Mouse (Mus musculus) heart, adult 2 months (tissue): ENCODE results near the gene Sec14l3. TPM values are rescaled to one million over a fixed set of nuclear protein-coding genes. Genes with fewer than 3 reads are reported as not detected.
A peak's percentile ranks its signal among the peaks of the same experiment; 100 is the strongest.

ENCODE experiments used
- DNase-seq, 2 experiments: peaks; one replicate each; pipeline ENCODE4 v3.0.0; 2021
- H3K27ac ChIP-seq: fragments of 200-600 bp; 2 replicates; pipeline ENCODE4 v1.8.1; 2022
- H3K27me3 ChIP-seq: fragments of 200-500 bp; 2 replicates; pipeline ENCODE4 v1.6.1; 2012; ENCODE audit warnings: mild to moderate bottlenecking, low read length, inconsistent platforms, mixed read lengths; ENCODE audit not compliant: control insufficient read depth, insufficient read depth
- H3K36me3 ChIP-seq: fragments of 200-500 bp; 2 replicates; pipeline ENCODE4 v1.6.1; 2012; ENCODE audit warnings: low read length, inconsistent platforms; ENCODE audit not compliant: control insufficient read depth, insufficient read depth
- H3K4me1 ChIP-seq: fragments of 200-500 bp; 2 replicates; pipeline ENCODE4 v1.6.1; 2011; ENCODE audit warnings: low read length; ENCODE audit not compliant: control insufficient read depth, insufficient read depth
- H3K4me3 ChIP-seq: fragments of 200-600 bp; 2 replicates; pipeline ENCODE4 v1.8.1; 2022
- H3K79me2 ChIP-seq: fragments of 200-500 bp; replicated peaks from 2 replicates; pipeline ENCODE4 v1.6.1; 2012; ENCODE audit warnings: mild to moderate bottlenecking, inconsistent platforms, low read length, moderate library complexity, mixed read lengths; ENCODE audit not compliant: control insufficient read depth, insufficient read depth
- H3K9ac ChIP-seq: fragments of 200-500 bp; 2 replicates; pipeline ENCODE4 v1.6.1; 2012; ENCODE audit warnings: low read depth, mild to moderate bottlenecking, control low read depth, inconsistent platforms, low read length, mixed read lengths
- CTCF ChIP-seq: fragments of 200-600 bp; IDR thresholded peaks from 2 replicates; pipeline ENCODE4 v1.8.1; 2022; ENCODE audit warnings: antibody characterized with exemption, mild to moderate bottlenecking, moderate library complexity
- EP300 ChIP-seq: fragments of 200-500 bp; IDR thresholded peaks from 2 replicates; pipeline ENCODE4 v1.6.1; 2011; ENCODE audit warnings: low read depth, low read length, control low read depth; ENCODE audit not compliant: insufficient read depth
- POLR2A ChIP-seq: fragments of 200-500 bp; IDR thresholded peaks from 2 replicates; pipeline ENCODE4 v1.6.1; 2011; ENCODE audit warnings: mild to moderate bottlenecking, low read depth, low read length, control low read depth; ENCODE audit not compliant: insufficient read depth
- WGBS: fragments of 180-500 bp; shearing (Covaris S2); methylation state at CpG from one replicate; pipeline ENCODE4 v1.1.7; 2018; 5-methylcytosine and 5-hydroxymethylcytosine counted together
- intact Hi-C: fragments of 180-260 bp; cut with DNase I; formaldehyde crosslinking; loops from one replicate; pipeline ENCODE4 v1.15.1; 2025
- polyA plus RNA-seq: library from polyadenylated mRNA; depleted of rRNA; stranded (reverse); fragments of >200 nt; gene quantifications from 2 replicates; pipeline ENCODE4 v1.2.3, GENCODE M21; 2012
- total RNA-seq, 2 experiments: library from RNA; stranded (reverse); gene quantifications; 2 replicates each; pipeline ENCODE4 v1.2.3; 2021

Gene Sec14l3
- total and polyA plus RNA-seq, 3 experiments, result 15.0 TPM; not detected in 2

DNA sequence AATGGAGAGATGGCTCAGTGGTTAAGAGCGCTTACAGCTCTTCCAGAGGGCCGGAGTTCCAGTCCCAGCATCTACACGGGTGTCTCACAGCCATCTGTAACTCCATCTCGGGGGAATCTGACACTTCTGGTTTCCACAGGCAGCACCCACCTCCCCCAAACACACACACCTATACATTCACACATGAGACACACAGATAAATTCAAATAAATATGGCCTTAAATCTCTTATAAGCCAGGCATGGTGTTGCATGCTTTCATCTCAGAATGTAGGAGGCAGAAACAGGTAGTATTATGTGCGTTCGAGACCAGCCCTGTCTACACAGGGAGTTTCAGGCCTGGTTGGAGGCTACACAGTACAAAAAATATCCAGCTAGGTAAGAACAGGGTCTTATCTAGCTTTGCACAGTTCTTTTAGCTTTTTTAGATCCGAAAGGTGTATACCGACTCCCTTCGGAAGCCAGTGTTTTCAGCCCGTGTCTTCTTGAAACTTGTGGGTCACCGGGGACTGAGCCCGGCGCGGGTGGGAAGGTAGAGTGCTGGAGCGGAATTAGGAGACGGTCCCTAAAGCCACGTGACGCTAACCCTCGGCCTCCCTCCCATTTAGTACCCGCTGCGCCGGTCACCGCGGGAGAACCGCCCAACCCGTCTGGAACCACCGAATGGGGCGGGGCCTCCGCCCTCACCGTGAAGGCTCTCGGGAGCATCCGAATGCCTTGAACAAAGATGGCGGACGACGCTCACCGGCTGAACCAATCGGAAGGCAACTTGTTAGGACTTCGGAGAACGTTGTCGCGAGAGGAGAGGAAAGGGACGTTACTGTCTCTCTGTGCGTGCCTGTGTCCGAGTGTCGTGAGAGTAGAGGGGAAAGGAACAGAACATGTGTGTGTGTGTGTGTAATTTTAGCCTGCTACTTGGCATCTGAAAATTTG, 31.7 kb downstream of the Sec14l3 start:
- peak overlapping the region; percentile 95 for H3K27ac ChIP-seq
- intact Hi-C loops, result loop anchor here (1.0 to 5.0 kb wide), 2 partner anchors 122 to 1001 kb away; partner anchors contain the start of genes Castor1, Ewsr1 and Rhbdd3
- H3K9ac ChIP-seq, result peak overlapping the region; percentile 72
- H3K36me3 ChIP-seq, result no peaks in the 10 kb centered on the region
- DNase-seq, result peak; percentile 97 to 99
- peak overlapping the region; percentile 56 for H3K4me3 ChIP-seq
- H3K4me1 ChIP-seq, result peaks cover 4% of the 10 kb centered on the region
- WGBS, result 3% methylated on average over 45 of the region's 45 CpGs
- H3K27me3 ChIP-seq, result no peaks in the 10 kb centered on the region
- TF ChIP-seq POLR2A, result peak; percentile 100
- peak; percentile 91 for TF ChIP-seq EP300
- TF ChIP-seq CTCF, result no peak
- H3K79me2 ChIP-seq, result no peaks in the 10 kb centered on the region

DNA sequence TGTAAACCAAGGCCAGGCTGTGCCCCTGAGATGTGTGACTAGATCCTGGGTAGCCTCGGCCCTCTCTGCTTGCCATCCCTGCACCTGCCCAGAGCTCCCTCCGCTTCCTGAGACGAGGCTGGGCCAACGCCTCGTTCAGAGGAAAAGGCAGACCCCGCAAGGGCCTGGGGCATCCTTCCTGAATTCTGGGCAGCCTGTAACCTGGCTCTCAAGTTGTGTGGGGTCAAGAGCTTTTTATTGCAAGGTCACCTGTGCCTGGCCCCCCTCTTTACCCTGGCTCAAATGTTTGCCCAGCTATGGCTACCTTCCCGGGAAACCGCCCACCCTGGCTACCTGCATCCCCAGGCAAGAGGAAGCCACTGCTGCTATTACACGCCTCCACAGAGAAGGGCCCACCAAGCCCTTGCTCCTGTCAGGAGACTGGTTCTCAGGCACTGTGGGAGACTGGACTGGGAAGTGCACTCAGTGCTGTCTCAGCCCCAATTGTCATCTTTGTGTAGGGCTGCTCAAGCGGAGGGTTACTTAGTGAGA, 32.5 kb downstream of the Sec14l3 start:
- DNase-seq, result peak in 1 of 2 experiments; percentile 44
- H3K36me3 ChIP-seq, result no peaks in the 10 kb centered on the region
- no peaks in the 10 kb centered on the region for H3K27me3 ChIP-seq
- TF ChIP-seq EP300 (no peak), POLR2A (no peak), CTCF (no peak)
- 40% methylated on average over 10 of the region's 10 CpGs for WGBS
- H3K4me1 ChIP-seq, result peaks cover 4% of the 10 kb centered on the region
- peak overlapping the region; percentile 95 for H3K27ac ChIP-seq
- intact Hi-C loops, result loop anchor here (5.0 kb wide), 1 partner anchor 1000 kb away; the partner anchor contains the start of genes Ewsr1 and Rhbdd3
- H3K4me3 ChIP-seq, result peak overlapping the region; percentile 56
- H3K79me2 ChIP-seq, result no peaks in the 10 kb centered on the region
- peak overlapping the region; percentile 72 for H3K9ac ChIP-seq

DNA sequence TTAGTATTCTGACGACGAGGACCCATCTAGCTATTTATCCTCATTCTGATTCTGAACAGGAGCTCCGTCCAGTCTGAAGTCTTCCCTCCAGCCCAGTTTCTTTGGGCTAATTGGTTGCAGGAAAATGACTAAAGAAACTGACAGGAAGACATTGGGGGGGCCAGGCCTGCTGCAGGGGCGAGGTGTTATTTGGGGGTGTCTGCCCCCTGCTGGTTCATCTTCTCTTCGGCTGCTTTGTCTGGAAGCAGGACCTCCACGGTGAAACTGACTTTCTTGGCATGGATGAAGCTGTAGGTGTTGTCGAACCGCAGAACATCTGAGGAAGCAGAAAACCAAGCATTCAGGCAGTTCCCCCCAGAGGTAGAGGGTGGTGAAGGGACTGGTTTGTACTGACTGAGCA, 33.5 kb downstream of the Sec14l3 start:
- TF ChIP-seq POLR2A (no peak), EP300 (no peak), CTCF (peak; percentile 20; the same call in 1 of the 2 replicates)
- Histone ChIP-seq H3K27ac (no peak overlapping the region), H3K9ac (no peak overlapping the region), H3K36me3 (no peaks in the 10 kb centered on the region), H3K27me3 (no peaks in the 10 kb centered on the region), H3K4me1 (peaks cover 4% of the 10 kb centered on the region), H3K79me2 (no peaks in the 10 kb centered on the region), H3K4me3 (no peak overlapping the region)
- intact Hi-C loops, result loop anchor here (5.0 kb wide), 1 partner anchor 999 kb away; the partner anchor contains the start of genes Ewsr1 and Rhbdd3
- WGBS, result 62% methylated on average over 8 of the region's 8 CpGs
- DNase-seq, result no peak

DNA sequence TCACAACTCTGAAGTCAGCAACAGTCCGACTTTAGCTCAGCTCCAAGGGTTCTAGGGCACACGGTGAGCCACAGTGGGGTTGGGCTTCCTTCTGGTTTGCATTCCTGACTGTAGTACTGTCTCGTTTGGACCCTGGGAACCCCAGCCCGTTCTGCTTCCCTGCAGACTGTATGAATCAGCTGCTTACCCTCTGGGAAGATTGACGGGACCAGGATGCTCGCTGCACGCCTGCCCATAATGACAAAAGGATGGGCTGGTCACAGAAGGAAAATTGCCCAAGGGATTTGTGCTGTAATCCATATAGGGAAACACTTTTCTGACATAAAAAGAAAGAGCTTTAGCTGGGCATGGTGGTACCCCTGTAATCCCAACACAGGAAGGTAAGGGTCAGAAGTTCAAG, 34.2 kb downstream of the Sec14l3 start:
- WGBS, result 67% methylated on average over 7 of the region's 7 CpGs
- TF ChIP-seq POLR2A, result no peak
- no peak for TF ChIP-seq CTCF
- no peak for TF ChIP-seq EP300
- intact Hi-C loops, result loop anchor here (5.0 kb wide), 1 partner anchor 998 kb away; the partner anchor contains the start of genes Ewsr1 and Rhbdd3

DNA sequence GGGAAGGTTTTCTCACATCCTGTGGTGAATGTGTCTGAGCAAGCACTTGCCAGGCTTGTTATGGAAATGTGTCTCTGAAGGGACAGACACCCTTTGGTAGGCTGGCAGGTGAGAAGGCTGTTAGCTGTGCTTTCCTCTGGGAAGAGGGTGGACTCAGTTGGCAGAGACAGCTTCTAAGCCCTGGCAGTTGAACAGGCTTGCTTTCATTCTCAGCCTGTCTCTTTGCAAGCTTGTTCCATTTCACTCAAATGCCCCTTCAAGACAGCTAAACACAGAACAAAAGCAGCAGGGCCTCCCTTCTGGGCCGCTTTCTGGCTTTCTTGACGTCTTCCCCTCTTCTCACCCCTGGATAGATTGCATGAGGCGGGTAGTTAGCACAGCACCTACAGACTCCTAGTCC, 34.8 kb downstream of the Sec14l3 start:
- H3K4me1 ChIP-seq, result peaks cover 1% of the 10 kb centered on the region; the same call in 1 of the 2 replicates
- TF ChIP-seq POLR2A (no peak), CTCF (no peak), EP300 (no peak)
- intact Hi-C loops, result loop anchor here (5.0 kb wide), 1 partner anchor 998 kb away; the partner anchor contains the start of genes Ewsr1 and Rhbdd3
- no peak overlapping the region for H3K27ac ChIP-seq
- H3K4me3 ChIP-seq, result no peak overlapping the region
- H3K9ac ChIP-seq, result no peak overlapping the region
- H3K27me3 ChIP-seq, result no peaks in the 10 kb centered on the region
- H3K79me2 ChIP-seq, result no peaks in the 10 kb centered on the region
- 84% methylated on average over 3 of the region's 3 CpGs for WGBS
- no peak for DNase-seq
- H3K36me3 ChIP-seq, result no peaks in the 10 kb centered on the region

More for the DNA sequence above, 34.2 kb downstream of the Sec14l3 start:
- Histone ChIP-seq H3K27me3 (no peaks in the 10 kb centered on the region), H3K4me1 (peaks cover 4% of the 10 kb centered on the region), H3K36me3 (no peaks in the 10 kb centered on the region), H3K27ac (no peak overlapping the region), H3K9ac (no peak overlapping the region), H3K4me3 (no peak overlapping the region), H3K79me2 (no peaks in the 10 kb centered on the region)
- DNase-seq, result no peak

DNA sequence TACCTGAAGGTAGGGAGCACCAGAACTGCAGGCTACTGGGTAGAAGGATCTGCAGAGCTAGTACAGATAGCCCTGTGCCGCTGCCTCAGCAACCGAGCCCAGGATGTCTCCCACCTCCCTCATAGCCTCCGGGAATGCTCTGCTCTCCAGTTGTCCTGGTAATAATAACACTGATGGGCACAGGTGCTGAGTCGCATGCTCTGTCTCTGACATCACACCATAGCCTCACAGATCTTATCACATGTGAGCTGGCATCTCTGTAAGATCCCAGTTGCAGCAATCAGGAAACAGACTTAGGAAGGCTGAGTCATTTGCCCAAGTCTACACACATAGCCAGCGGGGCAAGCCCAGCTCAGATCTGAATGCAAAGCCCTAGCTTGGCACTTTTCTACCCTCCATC, 37.2 kb downstream of the Sec14l3 start:
- 66% methylated on average over 5 of the region's 5 CpGs for WGBS
- DNase-seq, result no peak
- no peaks in the 10 kb centered on the region for H3K36me3 ChIP-seq
- no peak overlapping the region for H3K9ac ChIP-seq
- H3K27me3 ChIP-seq, result no peaks in the 10 kb centered on the region
- no peak for TF ChIP-seq EP300
- TF ChIP-seq POLR2A, result no peak
- no peak for TF ChIP-seq CTCF
- intact Hi-C loops, result no loop called here
- H3K4me3 ChIP-seq, result no peak overlapping the region
- H3K79me2 ChIP-seq, result no peaks in the 10 kb centered on the region
- no peaks in the 10 kb centered on the region for H3K4me1 ChIP-seq
- no peak overlapping the region for H3K27ac ChIP-seq
